Mouse (Mus musculus) intestine, embryonic 14.5 days (tissue): ENCODE data around the gene Stat5a. TPM values are rescaled to one million over a fixed set of nuclear protein-coding genes. Genes with fewer than 3 reads are reported as not detected.

ENCODE experiments used
- polyA plus RNA-seq: library from polyadenylated mRNA; unstranded; fragments of >200 nt; fragmentation: Nextera tagmentation; extraction: Ambion mirVana; gene quantifications from 2 replicates; pipeline ENCODE4 v1.2.1, GENCODE M21; 2014

The Stat5a gene
- polyA plus RNA-seq, 1 experiment from 2014 or later: 5.5 TPM

Other genes starting within 250 kb of the Stat5a start
- 71.9 and 72.1 TPM in 2 replicates for gene Nkiras2, start 240.1 kb upstream of the Stat5a start, polyA plus RNA-seq
- 61.7 and 70.5 TPM in 2 replicates for gene Dnajc7, start 239.2 kb upstream of the Stat5a start, polyA plus RNA-seq
- 0.26 TPM in 1 of 2 replicates, not detected in the other for gene Zfp385c, start 166.9 kb upstream of the Stat5a start, polyA plus RNA-seq
- 2.2 and 2.4 TPM in 2 replicates for gene Dhx58, start 155.1 kb upstream of the Stat5a start, polyA plus RNA-seq
- 55.5 and 60.0 TPM in 2 replicates for gene Kat2a, start 146.9 kb upstream of the Stat5a start, polyA plus RNA-seq
- gene Hspb9, start 145.5 kb upstream of the Stat5a start, polyA plus RNA-seq: 0.78 and 0.96 TPM in 2 replicates
- gene Rab5c, start 121.1 kb upstream of the Stat5a start, polyA plus RNA-seq: 61.2 and 63.0 TPM in 2 replicates
- gene Kcnh4, start 99.4 kb upstream of the Stat5a start, polyA plus RNA-seq: 0.27 and 0.41 TPM in 2 replicates
- gene Hcrt, start 96.4 kb upstream of the Stat5a start, polyA plus RNA-seq: not detected in 2 replicates
- 3.5 and 3.6 TPM in 2 replicates for gene Ghdc, start 88.4 kb upstream of the Stat5a start, polyA plus RNA-seq
- 27.0 and 27.8 TPM in 2 replicates for gene Stat5b, start 8.6 kb upstream of the Stat5a start, polyA plus RNA-seq
- gene Stat3, start 80.2 kb downstream of the Stat5a start, polyA plus RNA-seq: 36.6 and 42.9 TPM in 2 replicates
- 99.3 and 102 TPM in 2 replicates for gene Cavin1, start 111.5 kb downstream of the Stat5a start, polyA plus RNA-seq
- 30.6 and 32.5 TPM in 2 replicates for gene Atp6v0a1, start 150.1 kb downstream of the Stat5a start, polyA plus RNA-seq
- gene Naglu, start 210.7 kb downstream of the Stat5a start, polyA plus RNA-seq: 11.5 and 12.7 TPM in 2 replicates
- gene Hsd17b1, start 219.1 kb downstream of the Stat5a start, polyA plus RNA-seq: not detected in 2 replicates
- 39.7 and 45.5 TPM in 2 replicates for gene Coasy, start 223.2 kb downstream of the Stat5a start, polyA plus RNA-seq
- 43.6 and 48.0 TPM in 2 replicates for gene Mlx, start 227.9 kb downstream of the Stat5a start, polyA plus RNA-seq
- gene Psmc3ip, start 236.1 kb downstream of the Stat5a start, polyA plus RNA-seq: 29.1 and 38.1 TPM in 2 replicates